Mouse (Mus musculus) lung, embryonic 16.5 days (tissue): ENCODE data around the gene Sppl2b. TPM values are rescaled to one million over a fixed set of nuclear protein-coding genes. Genes with fewer than 3 reads are reported as not detected.
"Not testable (repeated sequence)": the region's sequence is repeated elsewhere in the genome, so short reads cannot be mapped to it uniquely, and the experiment has no call there.

Source experiments
- ATAC-seq: fragments of 200-750 bp; cut with Nextera tagmentation; 2 replicates; pipeline ENCODE4 v1.8.0; 2017; ENCODE audit warnings: low read depth, mild to moderate bottlenecking, moderate library complexity
- H3K27ac ChIP-seq: fragments of 300-500 bp; sonication (generic); 2 replicates; pipeline ENCODE4 v1.5.1; 2014; ENCODE audit warnings: mild to moderate bottlenecking, control low read depth, low read length
- H3K27me3 ChIP-seq: fragments of 300-500 bp; sonication (generic); 2 replicates; pipeline ENCODE4 v1.6.1; 2014; ENCODE audit warnings: low read depth, low read length, mixed read lengths; ENCODE audit not compliant: control insufficient read depth, insufficient read depth
- H3K36me3 ChIP-seq: fragments of 300-500 bp; sonication (generic); 2 replicates; pipeline ENCODE4 v1.6.1; 2014; ENCODE audit warnings: low read length; ENCODE audit not compliant: control insufficient read depth, insufficient read depth
- H3K4me1 ChIP-seq: fragments of 300-500 bp; sonication (generic); replicated peaks from 2 replicates; pipeline ENCODE4 v1.6.1; 2014; ENCODE audit warnings: low read length, mixed read lengths; ENCODE audit not compliant: control insufficient read depth, insufficient read depth
- H3K4me2 ChIP-seq: fragments of 300-500 bp; sonication (generic); 2 replicates; pipeline ENCODE4 v1.6.1; 2014; ENCODE audit warnings: low read depth, low read length, control low read depth
- H3K4me3 ChIP-seq: fragments of 300-500 bp; sonication (generic); 2 replicates; pipeline ENCODE4 v1.5.1; 2014; ENCODE audit warnings: mild to moderate bottlenecking, low read length, control low read depth
- H3K9ac ChIP-seq: fragments of 300-500 bp; sonication (generic); 2 replicates; pipeline ENCODE4 v1.6.1; 2014; ENCODE audit warnings: low read length, control low read depth
- H3K9me3 ChIP-seq: fragments of 300-500 bp; sonication (generic); 2 replicates; pipeline ENCODE4 v1.6.1; 2016; ENCODE audit warnings: low read length; ENCODE audit not compliant: control insufficient read depth
- WGBS: fragments of 180-500 bp; shearing (Covaris S2); extraction: QIAGEN DNeasy Blood & Tissue Kit; methylation state at CpG from one replicate; pipeline ENCODE4 v1.1.7; 2014; 5-methylcytosine and 5-hydroxymethylcytosine counted together
- polyA plus RNA-seq: library from polyadenylated mRNA; unstranded; fragments of >200 nt; fragmentation: Nextera tagmentation; extraction: Ambion mirVana; gene quantifications from 2 replicates; pipeline ENCODE4 v1.2.1, GENCODE M21; 2015

Gene Sppl2b
- polyA plus RNA-seq, 1 experiment from 2014 or later: 43.2 TPM

DNA sequence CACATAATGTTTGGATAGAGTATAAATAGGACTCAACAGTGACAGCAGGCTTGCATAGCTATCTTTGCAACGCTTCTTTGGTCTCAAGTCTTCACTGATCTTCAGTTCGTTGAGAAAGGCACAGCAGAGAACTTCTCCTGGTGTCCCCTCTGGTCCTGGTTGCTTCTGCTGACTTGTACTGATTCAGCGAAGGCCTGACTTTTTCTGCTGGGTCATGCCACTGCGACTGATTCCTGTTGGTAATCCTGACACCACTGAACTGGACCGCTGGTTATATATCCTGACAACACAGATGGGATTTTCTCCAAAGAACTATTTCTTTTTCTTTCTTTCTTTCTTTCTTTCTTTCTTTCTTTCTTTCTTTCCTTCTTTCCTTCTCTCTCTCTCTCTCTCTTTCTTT, 32.5 kb upstream of the Sppl2b start:
- H3K9ac ChIP-seq: no peak overlapping the region
- no peaks in the 10 kb centered on the region for H3K9me3 ChIP-seq
- no peaks in the 10 kb centered on the region for H3K36me3 ChIP-seq
- H3K27ac ChIP-seq: no peak overlapping the region
- no peak overlapping the region for H3K4me3 ChIP-seq
- peaks cover 2% of the 10 kb centered on the region; the same call in 1 of the 2 replicates for H3K4me1 ChIP-seq
- H3K27me3 ChIP-seq: no peaks in the 10 kb centered on the region
- WGBS: 89% methylated on average over 5 of the region's 5 CpGs
- no peak for ATAC-seq
- no peak overlapping the region for H3K4me2 ChIP-seq

DNA sequence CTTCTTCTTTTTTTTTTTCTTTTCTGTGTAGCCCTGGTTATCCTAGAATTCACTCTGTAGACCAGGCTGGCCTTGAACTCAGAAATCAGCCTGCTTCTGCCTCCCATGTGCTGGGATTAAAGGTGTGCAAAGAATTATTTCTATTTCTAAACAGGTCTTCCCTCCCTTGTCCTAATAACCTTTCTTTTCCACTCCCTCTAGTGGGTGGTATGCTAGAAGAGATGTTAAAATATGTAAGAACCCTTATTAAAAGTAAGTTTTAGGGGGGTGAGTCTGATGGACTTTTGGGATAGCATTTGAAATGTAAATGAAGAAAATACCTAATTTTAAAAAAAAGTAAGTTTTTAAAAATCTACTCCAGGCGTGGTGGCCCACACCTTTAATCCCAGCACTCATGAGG, 31.8 kb upstream of the Sppl2b start:
- no peak for ATAC-seq
- 79% methylated on average over 1 of the region's 1 CpGs for whole genome bisulfite sequencing

DNA sequence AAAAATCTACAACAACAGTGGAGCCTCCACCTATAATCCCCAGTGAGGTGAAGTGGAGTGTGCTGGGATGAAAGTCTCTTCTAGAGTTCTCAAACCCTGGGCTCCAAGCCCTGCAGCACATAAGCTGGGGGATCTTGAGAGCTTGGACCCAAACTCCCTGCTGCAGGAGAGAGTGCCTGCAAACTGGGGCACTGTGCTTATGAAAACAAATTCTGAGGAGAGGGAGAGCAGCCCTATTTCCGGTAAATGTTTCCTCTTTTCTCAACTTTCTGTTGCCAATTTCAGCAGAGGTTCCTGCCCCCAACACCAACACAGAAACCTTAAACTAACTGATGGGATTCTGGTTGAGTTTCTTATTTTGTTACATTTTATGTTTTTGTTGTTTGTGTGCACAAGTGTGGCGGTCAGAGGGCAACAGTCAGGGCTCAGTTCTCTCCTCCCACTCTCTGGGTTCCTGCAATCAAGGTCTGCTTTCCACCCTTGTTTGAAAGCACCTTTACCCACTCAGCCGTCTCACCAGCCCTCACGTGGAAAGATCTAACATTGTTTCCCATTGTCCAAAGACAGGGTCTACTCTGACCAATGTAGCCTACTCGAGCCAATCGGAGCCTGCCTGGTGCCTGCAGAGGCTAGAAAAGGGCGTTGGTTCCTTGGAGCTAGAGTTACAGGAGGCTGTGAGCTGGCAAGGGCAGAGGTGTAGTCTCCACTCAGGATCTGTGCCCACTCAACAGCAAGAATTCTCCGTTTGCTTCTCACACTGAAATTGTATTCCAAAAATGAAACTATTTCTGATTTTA, 31.0 kb upstream of the Sppl2b start:
- Histone ChIP-seq H3K4me2 (no peak overlapping the region), H3K27ac (no peak overlapping the region), H3K27me3 (no peaks in the 10 kb centered on the region), H3K4me3 (no peak overlapping the region), H3K9me3 (no peaks in the 10 kb centered on the region), H3K9ac (no peak overlapping the region), H3K4me1 (peaks cover 6% of the 10 kb centered on the region; the same call in 1 of the 2 replicates), H3K36me3 (no peaks in the 10 kb centered on the region; the same call in 1 of the 2 replicates)
- 58% methylated on average over 8 of the region's 8 CpGs for WGBS
- ATAC-seq: no peak

More for the DNA sequence above, 31.8 kb upstream of the Sppl2b start:
- Histone ChIP-seq H3K9me3 (no peaks in the 10 kb centered on the region), H3K4me3 (no peak overlapping the region), H3K27me3 (no peaks in the 10 kb centered on the region), H3K36me3 (no peaks in the 10 kb centered on the region), H3K4me2 (no peak overlapping the region), H3K4me1 (peaks cover 6% of the 10 kb centered on the region; the same call in 1 of the 2 replicates), H3K27ac (no peak overlapping the region), H3K9ac (no peak overlapping the region)

DNA sequence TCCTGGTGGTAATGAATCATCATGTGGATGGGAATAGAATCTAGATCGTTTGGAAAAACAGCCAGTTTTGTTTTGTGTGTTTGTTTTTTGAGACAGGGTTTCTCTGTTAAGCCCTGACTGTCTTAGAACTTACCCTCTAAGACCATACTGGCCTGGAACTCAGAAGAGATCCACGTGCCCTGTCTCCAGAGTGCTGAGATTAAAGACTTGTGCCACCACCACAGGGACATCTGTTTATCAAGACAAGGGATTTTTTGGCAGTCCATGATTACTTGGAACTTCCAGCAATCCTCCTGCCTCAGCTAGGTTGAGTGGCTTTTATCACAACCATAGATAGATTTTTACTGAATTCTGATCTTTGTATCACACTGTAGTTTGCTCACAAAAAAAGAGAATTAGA, 30.2 kb upstream of the Sppl2b start:
- peaks cover 9% of the 10 kb centered on the region for H3K4me1 ChIP-seq
- peaks cover 7% of the 10 kb centered on the region for H3K36me3 ChIP-seq
- 61% methylated on average over 2 of the region's 2 CpGs for WGBS
- no peak overlapping the region for H3K27ac ChIP-seq
- H3K9ac ChIP-seq: no peak overlapping the region
- no peak overlapping the region for H3K4me3 ChIP-seq
- no peaks in the 10 kb centered on the region for H3K27me3 ChIP-seq
- H3K9me3 ChIP-seq: no peaks in the 10 kb centered on the region
- no peak overlapping the region for H3K4me2 ChIP-seq
- no peak for ATAC-seq

DNA sequence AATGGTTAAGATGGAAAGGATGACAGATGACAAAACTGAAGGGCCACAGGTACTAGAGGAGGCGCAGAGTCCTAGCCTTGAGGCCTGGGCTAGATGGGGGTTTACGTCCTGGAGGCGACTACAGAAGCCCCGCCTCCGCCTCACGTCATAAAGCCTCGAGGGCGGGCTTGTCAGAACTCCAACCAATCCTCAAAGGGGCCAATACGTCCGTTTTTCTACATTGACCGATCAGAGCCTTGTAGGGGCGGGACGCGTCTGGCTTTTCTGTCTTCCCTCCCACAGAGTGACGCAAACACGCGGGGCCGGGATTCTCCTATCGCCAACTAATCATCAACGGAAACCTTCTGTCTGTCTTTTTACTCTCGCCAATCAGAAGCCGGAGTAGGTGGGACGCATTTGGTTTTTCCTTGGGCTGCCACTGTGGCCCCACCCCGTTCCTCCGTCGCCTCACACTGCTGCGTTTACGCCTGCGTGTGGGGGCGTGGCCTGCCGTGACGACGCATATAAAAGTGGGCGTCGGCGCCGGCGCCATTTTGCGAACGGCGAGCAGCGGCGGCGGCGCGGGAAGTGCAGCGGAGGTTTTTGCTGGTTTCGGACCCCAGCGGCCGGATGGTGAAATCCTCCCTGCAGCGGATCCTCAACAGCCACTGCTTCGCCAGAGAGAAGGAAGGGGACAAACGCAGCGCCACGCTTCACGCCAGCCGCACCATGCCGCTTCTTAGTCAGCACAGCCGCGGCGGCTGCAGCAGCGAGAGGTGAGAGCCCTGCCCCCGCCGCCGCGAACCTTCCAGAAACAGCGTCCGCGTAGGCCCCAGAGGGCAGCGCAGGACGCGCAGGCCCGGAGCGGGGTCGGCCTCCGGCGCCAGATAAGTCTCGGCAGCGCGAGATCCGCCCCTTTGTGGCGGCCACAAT, 28.7 kb upstream of the Sppl2b start, which contains the start of gene Oaz1:
Gene Oaz1, plus strand, starts transcription at position 506 of the 912 bp plus-strand sequence.
- Histone ChIP-seq H3K4me3 (peak within 1 kb of the TSS; percentile 73), H3K27ac (peak within 1 kb of the TSS; percentile 89), H3K9ac (peak within 1 kb of the TSS; percentile 91), H3K9me3 (no peaks in the 10 kb centered on the region), H3K4me1 (peaks cover 17% of the 10 kb centered on the region), H3K36me3 (peaks cover 7% of the 10 kb centered on the region), H3K4me2 (peak within 1 kb of the TSS; percentile 96), H3K27me3 (no peaks in the 10 kb centered on the region)
- ATAC-seq: peak; percentile 98
- WGBS: under 1% methylated on average over 71 of the region's 82 CpGs

DNA sequence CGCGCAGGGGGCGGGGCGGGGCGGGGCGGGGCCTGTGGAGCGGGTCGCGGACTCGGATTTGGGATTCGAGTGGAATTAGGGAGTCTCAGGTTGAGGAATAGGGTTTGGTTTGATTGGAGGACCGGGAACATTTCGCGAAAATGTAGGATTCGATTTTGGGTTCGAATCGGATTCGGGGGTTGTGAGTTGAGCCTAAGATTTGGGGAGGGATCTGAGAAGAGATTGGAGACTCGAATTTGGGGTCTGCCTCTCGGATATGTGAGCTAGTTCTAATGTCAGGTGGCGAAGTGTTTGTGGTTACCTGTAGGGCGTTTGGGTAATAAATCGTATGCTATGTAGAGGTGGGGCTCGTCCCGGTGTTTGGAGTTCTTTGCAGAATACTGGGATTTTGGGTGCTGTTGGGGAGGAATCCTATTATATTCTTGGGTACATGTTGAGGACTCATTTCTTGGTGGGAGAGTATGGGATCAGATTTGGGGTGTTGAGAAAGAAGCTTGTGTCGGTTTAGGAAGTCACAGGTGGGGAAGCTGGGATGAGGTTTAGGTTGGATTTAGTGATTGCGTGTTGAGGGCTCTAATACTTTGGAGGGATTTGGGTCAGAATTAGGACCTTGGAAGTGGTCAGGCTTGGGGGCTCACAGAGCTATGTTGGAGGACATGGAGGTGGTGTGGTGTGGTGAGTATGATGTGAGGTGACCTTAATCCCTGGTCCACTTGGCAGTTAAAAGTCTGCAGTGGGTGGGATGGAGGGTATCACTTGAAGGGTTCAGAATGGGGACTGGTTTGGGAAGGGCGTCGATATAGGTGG, 27.8 kb upstream of the Sppl2b start:
- Histone ChIP-seq H3K36me3 (peaks cover 7% of the 10 kb centered on the region), H3K9me3 (no peaks in the 10 kb centered on the region), H3K4me3 (peak overlapping the region; percentile 73), H3K27me3 (no peaks in the 10 kb centered on the region), H3K4me1 (peaks cover 17% of the 10 kb centered on the region), H3K4me2 (peak overlapping the region; percentile 96), H3K27ac (peak overlapping the region; percentile 89), H3K9ac (peak overlapping the region; percentile 91)
- no peak for ATAC-seq
- 5% methylated on average over 29 of the region's 29 CpGs for WGBS

DNA sequence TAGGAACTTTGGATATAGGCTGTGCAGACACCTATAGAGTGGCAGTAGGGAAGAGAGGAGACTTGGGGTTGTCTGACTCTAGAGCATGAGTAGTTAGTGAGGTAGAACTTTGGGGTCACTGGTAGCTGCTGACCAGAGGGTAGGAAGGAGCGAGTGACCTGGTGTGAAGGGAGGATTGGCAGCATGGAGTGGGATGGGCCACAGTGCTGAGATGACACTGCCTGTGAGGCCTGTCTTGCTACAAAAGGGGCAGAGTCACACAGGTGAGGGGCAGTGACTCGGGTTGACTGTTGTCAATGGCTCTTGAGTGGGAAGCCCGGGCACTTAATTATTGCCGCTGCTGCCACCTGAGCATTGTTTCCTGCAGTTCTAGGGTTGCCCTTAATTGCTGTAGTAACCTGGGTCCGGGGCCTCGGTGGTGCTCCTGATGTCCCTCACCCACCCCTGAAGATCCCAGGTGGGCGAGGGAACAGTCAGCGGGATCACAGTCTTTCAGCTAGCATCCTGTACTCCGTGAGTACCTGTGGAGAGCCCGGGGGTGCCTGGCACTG, 27.1 kb upstream of the Sppl2b start:
- no peak for ATAC-seq
- Histone ChIP-seq H3K36me3 (peaks cover 7% of the 10 kb centered on the region), H3K27me3 (no peaks in the 10 kb centered on the region), H3K9me3 (no peaks in the 10 kb centered on the region), H3K9ac (peak overlapping the region; percentile 91), H3K4me2 (peak overlapping the region; percentile 96), H3K4me1 (peaks cover 17% of the 10 kb centered on the region), H3K4me3 (peak overlapping the region; percentile 73), H3K27ac (no peak overlapping the region)
- 61% methylated on average over 10 of the region's 10 CpGs for WGBS

DNA sequence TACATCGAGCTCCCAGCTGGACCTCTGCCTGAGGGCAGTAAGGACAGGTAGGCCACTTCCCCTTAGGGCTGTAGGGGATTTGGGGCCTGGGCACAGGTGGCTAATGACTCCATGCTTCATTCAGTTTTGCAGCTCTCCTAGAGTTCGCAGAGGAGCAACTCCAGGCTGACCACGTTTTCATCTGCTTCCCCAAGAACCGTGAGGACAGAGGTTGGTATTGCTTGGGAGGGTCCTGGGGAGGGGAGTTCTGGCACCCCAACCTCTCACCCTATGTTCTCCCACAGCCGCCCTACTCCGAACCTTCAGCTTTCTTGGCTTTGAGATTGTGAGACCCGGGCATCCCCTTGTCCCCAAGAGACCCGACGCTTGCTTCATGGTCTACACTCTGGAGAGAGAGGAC, 26.5 kb upstream of the Sppl2b start:
- ATAC-seq, H3K36me3 ChIP-seq, H3K27me3 ChIP-seq, H3K9me3 ChIP-seq, H3K27ac ChIP-seq, H3K4me3 ChIP-seq, H3K9ac ChIP-seq: not testable (repeated sequence)
- 72% methylated on average over 7 of the region's 9 CpGs for WGBS
- peaks cover 17% of the 10 kb centered on the region for H3K4me1 ChIP-seq
- peak overlapping the region; percentile 96; the same call in 1 of the 2 replicates for H3K4me2 ChIP-seq
